Mouse (Mus musculus) right cerebral cortex, postnatal 36 days (tissue): ENCODE results near the gene Adh4.
A peak's percentile ranks its signal among the peaks of the same experiment; 100 is the strongest.
"Not testable (repeated sequence)": the region's sequence is repeated elsewhere in the genome, so short reads cannot be mapped to it uniquely, and the experiment has no call there.

Experiments
- DNase-seq, 2 experiments: peaks; one replicate each; pipeline ENCODE4 v3.0.0; 2022; ENCODE audit warnings: low spot score in 2 of 2, mixed read lengths in 1 of 2

Adh4 gene

DNA sequence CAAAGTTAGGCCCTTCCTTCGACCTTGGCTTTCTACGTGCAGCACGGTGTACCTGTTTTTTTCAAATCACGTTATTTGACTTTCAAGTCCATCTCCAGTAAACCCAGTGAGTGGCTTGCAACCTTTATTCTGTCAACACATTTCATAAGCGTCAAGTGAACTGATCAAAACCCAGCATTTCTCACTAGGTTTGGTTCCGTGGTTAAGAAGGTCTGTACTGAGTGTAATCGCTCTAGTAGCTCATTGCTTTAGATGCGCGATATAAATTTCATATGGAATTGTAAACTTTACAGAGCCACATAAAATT, 28.2 kb downstream of the Adh4 start:
- DNase-seq: no peak

DNA sequence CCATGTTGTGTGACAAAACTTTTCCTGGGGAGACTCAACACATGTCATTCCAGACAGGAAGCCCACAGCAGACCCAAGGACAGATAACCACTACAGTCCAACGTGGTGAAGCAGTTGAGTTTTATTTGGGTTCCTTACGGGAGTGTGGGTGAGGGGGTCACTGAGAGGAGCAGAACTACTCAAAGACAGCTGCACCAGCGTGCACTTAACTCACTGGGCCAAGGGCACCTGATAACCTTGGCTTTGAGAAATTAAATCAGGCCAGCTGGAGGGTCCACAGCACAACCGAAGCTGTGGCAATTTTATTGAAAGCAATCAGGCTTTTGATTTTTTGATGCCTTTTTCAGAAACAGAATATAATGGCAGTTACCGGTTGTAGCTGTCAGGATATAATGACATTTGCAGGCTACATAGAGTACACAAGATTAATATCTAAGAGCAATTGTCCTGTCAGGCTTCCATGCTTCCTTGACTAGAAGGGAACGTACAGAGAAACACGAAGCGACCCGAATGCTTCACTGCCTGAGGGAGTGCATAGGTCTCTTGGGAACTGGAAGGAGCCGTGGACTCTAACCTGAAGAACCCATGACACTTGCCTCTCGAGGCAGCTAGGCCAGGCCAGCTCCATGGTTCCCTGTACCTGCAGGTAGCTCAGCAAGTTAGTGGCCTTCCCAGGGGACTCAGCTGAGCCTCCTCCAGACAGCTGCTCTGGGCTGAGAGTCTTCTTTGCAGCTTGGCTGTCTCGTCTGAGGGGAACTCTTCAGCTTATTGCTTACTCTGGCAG, 33.0 kb downstream of the Adh4 start:
- DNase-seq: no peak

DNA sequence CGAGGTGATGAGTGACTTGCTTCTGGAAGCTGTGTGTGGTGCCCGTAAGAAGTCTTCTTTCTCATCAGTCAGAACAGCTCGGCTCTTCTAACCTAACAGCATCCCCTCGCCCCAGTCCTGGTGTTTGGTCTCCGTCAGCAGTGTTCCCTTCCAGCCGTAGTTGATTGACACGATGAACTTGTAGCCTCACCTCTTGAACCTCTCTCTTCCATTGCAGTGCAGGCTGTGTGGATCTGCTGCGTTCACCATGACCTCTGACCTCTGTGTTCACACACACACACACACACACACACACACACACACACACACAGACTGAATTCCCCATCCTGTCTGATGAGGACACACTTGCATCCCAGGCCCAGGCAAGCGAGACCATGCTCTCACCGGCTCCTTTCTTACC, 36.9 kb downstream of the Adh4 start:
- no peak for DNase-seq

DNA sequence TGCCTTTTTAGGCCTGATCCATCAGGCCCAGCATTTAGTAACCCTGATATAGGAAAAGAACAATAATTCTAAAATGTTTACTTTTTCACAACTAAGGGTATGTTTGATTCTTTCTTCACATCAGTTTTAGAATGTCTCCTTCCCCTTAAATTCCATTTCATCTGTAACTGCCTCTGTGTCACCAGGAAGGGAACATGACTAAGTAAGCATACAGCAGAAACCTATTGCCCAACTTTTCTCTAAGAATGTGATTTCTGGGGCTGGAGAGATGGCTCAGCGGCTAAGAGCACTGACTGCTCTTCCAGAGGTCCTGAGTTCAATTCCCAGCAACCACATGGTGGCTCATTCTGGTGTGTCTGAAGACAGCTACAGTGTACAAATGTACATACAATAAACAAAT, 39.0 kb downstream of the Adh4 start:
- no peak for DNase-seq

DNA sequence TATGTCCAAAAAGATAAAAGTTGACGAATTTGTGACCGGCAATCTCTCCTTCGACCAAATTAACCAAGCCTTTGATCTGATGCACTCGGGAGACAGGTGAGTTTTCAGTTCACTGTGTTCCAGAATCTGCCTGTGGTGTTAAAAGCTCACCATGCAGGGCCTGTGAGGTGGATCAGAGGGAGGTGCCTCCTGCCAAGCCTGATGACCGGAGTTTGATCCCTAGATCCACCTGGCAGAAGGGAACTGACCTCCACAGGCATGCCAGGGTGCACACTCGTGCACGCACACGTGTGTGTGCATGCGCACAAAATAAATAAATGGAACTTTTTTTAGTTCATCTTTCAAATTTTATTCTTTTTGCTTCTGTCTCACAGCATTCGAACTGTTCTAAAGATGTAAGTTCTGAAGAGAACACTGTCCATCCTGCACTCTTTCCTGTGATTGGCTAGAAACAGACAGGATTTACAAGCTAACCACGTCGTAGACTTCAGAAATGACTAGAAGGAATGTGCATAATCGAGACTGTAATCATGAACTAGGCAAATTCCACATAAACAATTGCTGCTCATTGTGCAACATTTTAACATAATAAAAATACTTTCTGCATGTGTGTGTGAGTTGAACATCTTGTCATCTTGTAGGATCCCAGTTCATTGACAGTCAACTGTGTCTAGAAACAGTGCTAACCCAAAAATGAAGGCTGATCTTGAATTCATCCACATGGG, 39.6 kb downstream of the Adh4 start:
- no peak for DNase-seq

DNA sequence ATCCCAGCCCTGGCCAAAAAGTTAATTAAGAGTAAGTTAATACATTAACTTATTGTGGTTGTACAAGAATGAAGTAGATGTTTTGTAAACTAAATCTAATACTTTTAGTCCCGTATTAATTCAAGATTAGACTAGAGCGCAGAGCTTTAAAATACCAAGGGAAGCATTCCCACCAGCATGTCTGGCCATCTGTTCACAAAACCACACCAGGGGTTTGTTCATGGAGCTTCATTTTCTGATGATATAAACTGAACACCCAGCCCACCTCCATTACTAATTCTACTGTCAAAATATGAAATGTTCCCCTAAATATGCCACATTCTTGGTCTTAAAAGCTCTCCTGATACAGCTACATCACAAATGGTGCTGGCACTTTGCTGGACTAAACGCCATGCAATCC, 43.2 kb downstream of the Adh4 start:
- DNase-seq: no peak

DNA sequence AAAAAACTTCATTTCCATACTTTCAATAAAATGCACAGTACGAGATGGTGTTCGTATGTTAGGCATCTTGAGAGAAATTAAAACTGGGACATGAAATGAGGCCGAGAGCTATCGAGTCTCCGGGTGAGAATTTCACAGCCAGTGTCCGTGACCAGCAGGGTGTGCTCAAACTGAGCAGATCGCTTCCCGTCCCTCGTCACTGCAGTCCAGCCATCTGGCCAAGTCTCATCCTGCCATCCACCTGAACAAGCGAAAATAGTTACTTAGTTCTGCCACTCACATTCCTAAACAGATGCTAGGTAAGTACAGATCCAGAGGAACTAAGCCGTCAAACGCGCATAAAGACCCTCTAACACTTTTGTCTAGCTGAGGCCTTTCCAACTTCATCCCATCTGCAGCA, 45.0 kb downstream of the Adh4 start:
- DNase-seq: peak in 1 of 2 experiments; percentile 34

DNA sequence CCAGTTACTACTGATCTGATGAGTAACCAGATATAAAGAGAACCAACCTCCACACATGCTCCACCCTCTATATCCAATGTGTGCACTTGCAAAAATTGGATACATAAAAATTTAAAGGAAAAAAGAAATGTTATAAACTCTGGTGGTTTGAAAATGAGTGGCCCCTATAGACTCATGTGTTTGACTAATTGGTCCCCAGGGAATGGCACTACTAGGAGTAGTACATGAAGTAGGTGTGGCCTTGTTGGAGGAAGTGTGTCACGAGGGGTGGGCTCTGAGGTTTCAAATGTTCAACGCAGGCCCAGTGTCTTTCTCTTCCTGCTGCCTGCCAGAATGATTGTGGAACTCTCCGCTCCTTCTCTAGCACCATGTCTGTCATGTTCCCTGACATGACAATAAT, 46.6 kb downstream of the Adh4 start:
- DNase-seq: no peak

DNA sequence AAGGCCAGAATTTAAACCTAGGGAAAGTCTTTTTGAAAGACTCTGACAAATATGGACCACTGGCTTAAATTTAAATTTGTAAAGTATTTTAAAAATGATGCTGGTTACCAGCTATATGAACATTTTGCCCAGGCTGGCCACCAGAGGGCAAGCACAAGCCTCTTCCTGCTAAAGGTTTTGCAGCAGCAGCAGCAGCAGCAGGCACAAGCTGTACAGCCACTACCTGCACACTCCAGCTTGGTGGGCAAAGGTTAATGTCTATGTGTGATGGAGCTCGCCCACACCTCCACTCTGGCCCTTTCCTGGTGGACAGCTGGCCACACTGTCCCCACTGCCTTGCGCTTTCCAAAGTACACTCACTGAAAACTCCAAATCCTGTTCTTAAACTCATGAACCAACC, 47.9 kb downstream of the Adh4 start:
- DNase-seq: no peak

DNA sequence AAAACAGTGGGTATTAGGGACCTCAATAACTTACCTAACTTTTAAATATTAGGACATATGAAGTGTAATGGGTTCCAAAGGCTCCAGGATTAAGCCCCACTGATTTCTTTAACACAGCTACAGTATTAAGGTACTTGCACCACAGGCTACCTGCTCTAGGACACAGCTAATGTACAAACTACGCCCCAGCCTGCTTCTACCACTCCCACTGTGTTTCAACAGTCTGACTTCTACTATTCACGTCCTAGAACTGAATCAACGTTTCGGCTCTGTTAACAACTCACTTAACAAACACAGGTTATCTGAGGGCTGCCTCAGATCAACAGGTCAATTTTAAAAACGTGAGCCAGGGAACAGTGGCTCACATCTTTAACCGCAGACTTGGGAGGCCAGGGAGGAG, 48.5 kb downstream of the Adh4 start:
- DNase-seq: no peak

DNA sequence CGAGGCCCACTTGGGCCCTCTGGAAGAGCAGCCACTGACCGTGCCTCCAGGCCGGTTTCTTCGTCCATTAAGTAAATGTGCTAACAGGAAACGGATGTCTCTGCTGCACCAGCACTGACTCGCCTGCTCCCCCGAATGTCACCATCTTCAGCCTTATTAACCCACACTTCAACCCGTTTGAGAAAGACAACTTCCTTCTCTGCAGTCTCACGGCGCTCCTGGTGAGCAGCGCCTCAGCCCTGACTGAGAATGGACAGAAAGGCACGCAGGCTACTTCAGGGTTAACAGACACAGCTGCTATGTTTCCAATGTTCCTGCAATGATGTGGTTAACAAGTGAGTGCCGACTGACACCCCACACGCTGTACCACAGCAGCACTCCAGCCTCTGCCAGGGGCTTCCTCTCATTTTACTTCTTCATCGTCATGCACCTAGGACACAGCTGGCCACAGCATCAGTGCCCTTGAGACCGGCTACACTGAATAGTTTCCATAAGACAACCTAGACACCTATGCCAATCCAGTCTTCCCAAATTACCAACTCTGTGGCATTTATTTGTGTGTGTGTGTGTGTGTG, 49.4 kb downstream of the Adh4 start:
- no peak for DNase-seq

DNA sequence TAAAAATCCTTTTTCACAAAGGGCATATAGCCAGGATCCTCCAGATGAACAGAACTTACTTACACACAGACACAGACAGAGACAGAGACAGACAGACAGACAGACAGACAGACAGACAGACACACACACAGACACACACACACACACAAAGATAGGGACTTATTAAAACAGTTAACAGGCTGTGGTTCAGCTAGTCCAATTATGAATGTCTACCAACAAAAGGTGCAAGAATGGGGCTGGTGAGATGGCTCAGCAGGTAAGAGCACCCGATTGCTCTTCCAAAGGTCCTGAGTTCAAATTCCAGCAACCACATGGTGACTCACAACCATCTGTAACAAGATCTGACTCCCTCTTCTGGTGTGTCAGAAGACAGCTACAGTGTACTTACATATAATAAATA, 51.4 kb downstream of the Adh4 start:
- not testable (repeated sequence) for DNase-seq

DNA sequence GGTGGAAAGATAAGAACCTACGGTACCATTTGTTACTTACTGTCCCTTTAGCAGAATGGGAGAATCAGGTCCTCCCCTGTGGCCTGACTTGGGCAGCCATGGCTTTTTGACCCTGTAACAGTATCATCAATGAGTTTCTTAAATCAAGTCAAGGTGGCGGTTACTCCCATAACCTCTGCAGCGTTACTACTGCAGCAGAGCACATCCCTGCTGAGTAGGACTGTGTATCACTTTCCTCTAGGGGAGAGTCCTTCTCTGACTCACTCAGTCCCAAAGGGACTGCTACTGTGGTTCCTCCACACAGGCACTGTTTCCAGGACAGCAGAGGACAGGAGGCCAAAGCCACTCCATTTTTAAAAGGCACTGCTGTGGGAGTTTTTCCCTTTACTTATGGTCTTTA, 55.8 kb downstream of the Adh4 start:
- no peak for DNase-seq

DNA sequence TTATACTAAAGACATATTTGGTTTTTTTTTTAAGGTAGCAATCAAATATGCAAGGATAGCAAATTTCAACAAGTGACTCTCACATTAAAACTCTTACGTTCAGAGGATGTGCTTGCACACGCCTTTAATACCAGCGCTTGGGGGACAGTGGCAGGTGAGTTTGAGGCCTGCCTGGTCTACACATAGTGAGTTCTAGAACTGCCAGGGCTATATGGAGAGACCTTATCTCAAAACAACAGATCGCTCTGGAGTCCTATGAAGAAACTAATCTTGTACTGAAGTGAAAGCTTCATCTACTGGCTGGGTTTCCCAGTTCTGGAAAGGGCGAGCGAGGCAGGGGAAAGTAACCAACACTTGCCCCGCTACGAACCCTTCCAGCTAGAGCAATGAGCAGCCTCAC, 64.2 kb downstream of the Adh4 start:
- DNase-seq: no peak
